Mouse (Mus musculus) liver, adult 2 months (tissue): ENCODE data around the gene Gm6588.

Experiments used
- CTCF ChIP-seq: fragments of 200-500 bp; IDR thresholded peaks from 2 replicates; pipeline ENCODE4 v1.5.1; 2011; ENCODE audit warnings: low read depth, low read length, control low read depth
- POLR2A ChIP-seq: fragments of 200-500 bp; IDR thresholded peaks from 2 replicates; pipeline ENCODE4 v1.6.1; 2011; ENCODE audit warnings: low read length, control low read depth; ENCODE audit not compliant: insufficient read depth; ENCODE audit errors: extremely low read depth

- TF ChIP-seq CTCF (no peak), POLR2A (no peak)
Observed at GRCm38 (mm10) chr5:112482551-112482950, 33.3 kb downstream of the Gm6588 start.
